In genomic region chr7:70365941-70366807, GRCm38 (mm10) we compare ENCODE assay signal across 8 mouse cellular contexts. TPM values are rescaled to one million over a fixed set of nuclear protein-coding genes. Genes with fewer than 3 reads are reported as not detected.
A peak's percentile ranks its signal among the peaks of the same experiment; 100 is the strongest.
DNase-seq lines count a peak whose midpoint lies in the region; ATAC-seq and TF ChIP-seq lines count a peak whose summit lies in the region.

Gene Nr2f2 (minus strand): TSS chr7:70366735.

- H3K4me3 ChIP-seq in forebrain, embryonic 16.5 days (replicated peaks; ENCODE audit: low read length), result peak within 1 kb of the TSS; percentile 46
- H3K4me3 ChIP-seq in hindbrain, embryonic 11.5 days (ENCODE audit: low read depth, low read length), result peak within 1 kb of the TSS; percentile 56
- H3K4me3 ChIP-seq in myocyte, result peak within 1 kb of the TSS; percentile 28

- peaks cover 12% of the 10 kb centered on the region for H3K4me1 ChIP-seq in forebrain, embryonic 16.5 days (replicated peaks; ENCODE audit: control insufficient read depth, insufficient read depth, low read length)
- peaks cover 13% of the 10 kb centered on the region for H3K4me1 ChIP-seq in hindbrain, embryonic 11.5 days (replicated peaks; ENCODE audit: control insufficient read depth, insufficient read depth, low read length)

- ATAC-seq in forebrain, embryonic 16.5 days, result no peak
- ATAC-seq in hindbrain, embryonic 11.5 days (ENCODE audit: low FRiP score), result no peak
- ATAC-seq in monocyte, adult 5-6 weeks (replicated peaks; ENCODE audit: insufficient number of reproducible peaks, low FRiP score, low TSS enrichment, poor library complexity, severe bottlenecking), result no peak

- no peak within 1 kb of the TSS for H3ac ChIP-seq in myocyte (ENCODE audit: control insufficient read depth, insufficient read length)

- peak within 1 kb of the TSS; percentile 87 for H3K27ac ChIP-seq in forebrain, embryonic 16.5 days (ENCODE audit: low read length)
- peak within 1 kb of the TSS; percentile 93 for H3K27ac ChIP-seq in hindbrain, embryonic 11.5 days (ENCODE audit: low read depth, low read length)

- H3K9me3 ChIP-seq in forebrain, embryonic 16.5 days (ENCODE audit: control insufficient read depth, low read length), result no peaks in the 10 kb centered on the region
- H3K9me3 ChIP-seq in hindbrain, embryonic 11.5 days (ENCODE audit: control insufficient read depth, low read length), result no peaks in the 10 kb centered on the region

- no peaks in the 10 kb centered on the region for H3K36me3 ChIP-seq in forebrain, embryonic 16.5 days (ENCODE audit: control insufficient read depth, insufficient read depth)
- no peaks in the 10 kb centered on the region for H3K36me3 ChIP-seq in hindbrain, embryonic 11.5 days (ENCODE audit: control insufficient read depth, insufficient read depth, low read length)
- no peaks in the 10 kb centered on the region for H3K36me3 ChIP-seq in myocyte (ENCODE audit: control insufficient read depth, insufficient read depth)

- H3K9ac ChIP-seq in forebrain, embryonic 16.5 days (replicated peaks; ENCODE audit: low read depth, low read length), result peak within 1 kb of the TSS; percentile 64
- H3K9ac ChIP-seq in hindbrain, embryonic 11.5 days (ENCODE audit: low read depth, low read length), result peak within 1 kb of the TSS; percentile 88

- DNase-seq in ES-CJ7 (ENCODE audit: low read depth, low spot score), result peak; percentile 56
- DNase-seq in adrenal gland, adult (ENCODE audit: inconsistent age in 2 of 2, low spot score in 1 of 2), result peak; percentile 65 to 90
- DNase-seq in hindbrain, embryonic 11.5 days (ENCODE audit: low spot score), result peak; percentile 61
- no peak for DNase-seq in layer of hippocampus, postnatal 36 days
- DNase-seq in thymus, adult 18-20 months, result no peak

- WGBS in forebrain, embryonic 16.5 days, result 2% methylated on average over 16 of the region's 16 CpGs
- under 1% methylated on average over 16 of the region's 16 CpGs for WGBS in hindbrain, embryonic 11.5 days

- no peaks in the 10 kb centered on the region for H3K79me2 ChIP-seq in myocyte (ENCODE audit: control insufficient read depth, insufficient read depth)

- peak within 1 kb of the TSS; percentile 50 for H3K4me2 ChIP-seq in forebrain, embryonic 16.5 days (ENCODE audit: low read length)
- H3K4me2 ChIP-seq in hindbrain, embryonic 11.5 days (replicated peaks; ENCODE audit: low read depth, low read length), result peak within 1 kb of the TSS; percentile 45
- peak within 1 kb of the TSS; percentile 74 for H3K4me2 ChIP-seq in myocyte (ENCODE audit: low read depth)

- no peak for TF ChIP-seq POLR2A in myocyte (IDR thresholded peaks at IDR 0.05; ENCODE audit: insufficient read length, low read depth)

- H3K27me3 ChIP-seq in forebrain, embryonic 16.5 days (replicated peaks; ENCODE audit: control insufficient read depth, insufficient read depth, low read length), result peaks cover 49% of the 10 kb centered on the region
- H3K27me3 ChIP-seq in hindbrain, embryonic 11.5 days (ENCODE audit: control insufficient read depth, insufficient read depth, low read length), result peaks cover 16% of the 10 kb centered on the region
- no peaks in the 10 kb centered on the region for H3K27me3 ChIP-seq in myocyte (ENCODE audit: control insufficient read depth, insufficient read depth, insufficient read length)

TF ChIP-seq in myocyte, 11 proteins besides CTCF, POLR2A, EP300 and RAD21:
- TF ChIP-seq MYOD1 (IDR thresholded peaks at IDR 0.05; ENCODE audit: control insufficient read depth in 1 of 3, insufficient read length in 2 of 3, low read depth in 2 of 3), result no peak
- TF ChIP-seq CEBPB (IDR thresholded peaks at IDR 0.05; ENCODE audit: insufficient read depth, poor library complexity, severe bottlenecking), result no peak
- no peak for TF ChIP-seq POLR2AphosphoS2 (IDR thresholded peaks at IDR 0.05; ENCODE audit: insufficient read length, low read depth)
- TF ChIP-seq TCF3 (IDR thresholded peaks at IDR 0.05; ENCODE audit: insufficient read length, low read depth), result no peak
- no peak for TF ChIP-seq TCF12 (IDR thresholded peaks at IDR 0.05; ENCODE audit: insufficient read depth, poor library complexity, severe bottlenecking)
- TF ChIP-seq REST (IDR thresholded peaks at IDR 0.05; ENCODE audit: insufficient read depth, insufficient read length), result no peak
- TF ChIP-seq USF1 (IDR thresholded peaks at IDR 0.05; ENCODE audit: low read depth), result no peak
- no peak for TF ChIP-seq MAX (IDR thresholded peaks at IDR 0.05; ENCODE audit: low read depth)
- no peak for TF ChIP-seq E2F4 (IDR thresholded peaks at IDR 0.05; ENCODE audit: insufficient read depth)
- no peak for TF ChIP-seq SRF (IDR thresholded peaks at IDR 0.05; ENCODE audit: control insufficient read depth, insufficient read length, low read depth)
- no peak for TF ChIP-seq MYOG (IDR thresholded peaks at IDR 0.05; ENCODE audit: control insufficient read depth in 1 of 3, insufficient read depth in 1 of 3, insufficient read length in 2 of 3, low read depth in 2 of 3)

RNA-seq across cellular contexts. Expression of gene Nr2f2, which starts in this region (rescaled TPM):
- polyA plus RNA-seq in forebrain, embryonic 16.5 days (2015; fragmentation: Nextera tagmentation; extraction: Ambion mirVana), result 88.4 and 90.6 TPM in 2 replicates
- polyA plus RNA-seq in hindbrain, embryonic 11.5 days (2014; fragmentation: Nextera tagmentation; extraction: Ambion mirVana), result 95.6 and 120 TPM in 2 replicates
- total RNA-seq in layer of hippocampus, postnatal 36 days (2021), result 10 to 100 TPM; 41.7 to 50.4 TPM
- 7.0 TPM for polyA plus RNA-seq in myocyte (2012; fragmentation: generic; extraction: Trizol)
- not detected in 3 replicates for total RNA-seq in monocyte, adult 5-6 weeks (2017)

Comparison
In these comparisons a context has a peak if more than half of its experiments do, and no peak if none do; other contexts are left out.
1. RNA of gene Nr2f2 (total RNA-seq): 41.7 to 50.4 TPM in layer of hippocampus, postnatal 36 days; not detected in monocyte, adult 5-6 weeks; every median in the first group is over 10 times any median in the second.
2. RNA of gene Nr2f2 (polyA plus RNA-seq): 95.6 to 120 TPM in hindbrain, embryonic 11.5 days and 88.4 to 90.6 TPM in forebrain, embryonic 16.5 days; 7.0 TPM in myocyte (single experiment); every median in the first group is over 10 times any median in the second.
3. DNase-seq: peak in ES-CJ7 (single experiment), adrenal gland, adult (2 of 2) and hindbrain, embryonic 11.5 days (single experiment); none in layer of hippocampus, postnatal 36 days (0 of 2) and thymus, adult 18-20 months (0 of 2).
4. Peak in every context shown above with its lines, with median percentiles within 50 percentile points of each other: H3K4me2 ChIP-seq and H3K4me3 ChIP-seq.